Mouse (Mus musculus): ENCODE results near the gene Cdkn2b. TPM values are rescaled to one million over a fixed set of nuclear protein-coding genes. Genes with fewer than 3 reads are reported as not detected.

Cdkn2b gene
- 13.9 and 19.9 TPM in 2 replicates for polyA plus RNA-seq (2015; fragmentation: Nextera tagmentation; extraction: Ambion mirVana)

DNA sequence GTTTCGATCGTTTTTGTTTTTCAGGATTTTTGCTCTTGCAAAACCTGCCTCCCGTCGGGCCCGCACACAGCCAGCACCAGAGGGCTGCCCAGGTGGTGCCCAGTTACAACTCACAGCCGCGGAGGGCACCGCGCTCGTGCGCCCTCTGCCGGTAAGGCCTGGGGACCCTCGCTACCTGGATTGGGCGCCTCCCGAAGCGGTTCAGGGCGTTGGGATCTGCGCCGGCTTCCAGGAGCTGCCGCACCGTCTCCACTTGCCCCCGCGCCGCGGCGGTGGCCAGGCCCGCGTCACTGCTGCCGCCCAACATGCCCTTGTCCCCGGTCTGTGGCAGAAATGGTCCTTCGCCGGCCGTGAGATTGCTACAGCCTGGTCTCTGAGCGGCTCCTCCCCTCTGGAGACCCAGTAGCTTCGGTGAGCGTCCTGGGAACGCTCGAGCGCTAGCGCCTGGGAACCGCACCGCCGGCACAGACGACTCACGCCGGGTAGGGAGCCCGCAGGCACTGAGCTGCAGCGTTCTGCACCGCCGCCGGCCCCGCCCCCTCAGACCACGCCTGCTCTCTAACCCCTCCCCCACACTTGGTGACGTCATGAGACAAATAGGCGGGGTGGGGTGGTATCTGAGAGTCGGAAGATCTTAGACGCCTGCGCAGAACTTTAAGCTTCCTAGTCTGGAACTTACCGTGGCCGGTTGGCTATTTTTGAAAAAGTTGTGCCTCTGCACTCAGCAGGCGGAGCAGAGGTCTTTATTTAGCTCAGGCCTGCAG, at the start of gene Cdkn2b:
TSS of gene Cdkn2b (minus strand) at position 549 of the 764 bp plus-strand sequence.

GRCm38 (mm10) chr4:89294486-89295440, 16.1 kb downstream of the Cdkn2b start, which contains the start of gene Cdkn2a:
Cdkn2a (minus strand) TSS chr4:89294653.

Other genes starting within 250 kb of the Cdkn2b start
- gene Mtap, start 173.9 kb downstream of the Cdkn2b start, polyA plus RNA-seq (2015; fragmentation: Nextera tagmentation; extraction: Ambion mirVana): 37.9 and 41.2 TPM in 2 replicates
- not detected in 2 replicates for gene Cdkn2a, start 16.4 kb downstream of the Cdkn2b start, polyA plus RNA-seq (2015; fragmentation: Nextera tagmentation; extraction: Ambion mirVana)